Mouse (Mus musculus) lung, embryonic 15.5 days (tissue): ENCODE measurements at regions not wholly inside any gene's neighbourhood (a gene's known extent, or its start where the extent isn't known, plus 50 kb on each side); places are given as distances from the start of the nearest gene placed in this dataset.

ENCODE experiments used
- ATAC-seq: fragments of 200-750 bp; cut with Nextera tagmentation; 2 replicates; pipeline ENCODE4 v1.8.0; 2017; ENCODE audit warnings: moderate number of reproducible peaks, borderline replicate concordance; ENCODE audit not compliant: low FRiP score, low TSS enrichment; ENCODE audit errors: extremely low read depth
- H3K27ac ChIP-seq: fragments of 300-500 bp; sonication (generic); 2 replicates; pipeline ENCODE4 v1.5.1; 2015; ENCODE audit warnings: moderate library complexity, mild to moderate bottlenecking, inconsistent platforms
- H3K27me3 ChIP-seq: fragments of 300-500 bp; sonication (generic); 2 replicates; pipeline ENCODE4 v1.6.1; 2015; ENCODE audit warnings: inconsistent platforms
- H3K36me3 ChIP-seq: fragments of 300-500 bp; sonication (generic); 2 replicates; pipeline ENCODE4 v1.6.1; 2015; ENCODE audit warnings: inconsistent platforms
- H3K4me1 ChIP-seq: fragments of 300-500 bp; sonication (generic); 2 replicates; pipeline ENCODE4 v1.6.1; 2015; ENCODE audit warnings: inconsistent platforms
- H3K4me2 ChIP-seq: fragments of 300-500 bp; sonication (generic); 2 replicates; pipeline ENCODE4 v1.6.1; 2015; ENCODE audit warnings: inconsistent platforms, mild to moderate bottlenecking, moderate library complexity
- H3K4me3 ChIP-seq: fragments of 300-500 bp; sonication (generic); 2 replicates; pipeline ENCODE4 v1.5.1; 2015; ENCODE audit warnings: mild to moderate bottlenecking, inconsistent platforms
- H3K9ac ChIP-seq: fragments of 300-500 bp; sonication (generic); 2 replicates; pipeline ENCODE4 v1.6.1; 2015; ENCODE audit warnings: inconsistent platforms
- H3K9me3 ChIP-seq: fragments of 300-500 bp; sonication (generic); 2 replicates; pipeline ENCODE4 v1.6.1; 2016; ENCODE audit warnings: inconsistent platforms
- WGBS: fragments of 180-500 bp; shearing (Covaris S2); methylation state at CpG from one replicate; pipeline ENCODE4 v1.1.7; 2015; 5-methylcytosine and 5-hydroxymethylcytosine counted together

- no peak overlapping the region for H3K27ac ChIP-seq
- no peaks in the 10 kb centered on the region for H3K27me3 ChIP-seq
- WGBS = 84% methylated on average over 3 of the region's 3 CpGs
- H3K4me3 ChIP-seq = no peak overlapping the region
- H3K4me1 ChIP-seq = no peaks in the 10 kb centered on the region
- H3K4me2 ChIP-seq = no peak overlapping the region
- no peak overlapping the region for H3K9ac ChIP-seq
- H3K36me3 ChIP-seq = no peaks in the 10 kb centered on the region
- no peaks in the 10 kb centered on the region for H3K9me3 ChIP-seq
- ATAC-seq = no peak
Observed at GRCm38 (mm10) chr5:43071541-43071940, 161.4 kb upstream of the Cpeb2 start.

- H3K4me3 ChIP-seq = no peak overlapping the region
- H3K9me3 ChIP-seq = no peaks in the 10 kb centered on the region
- H3K27me3 ChIP-seq = no peaks in the 10 kb centered on the region
- ATAC-seq = no peak
- H3K9ac ChIP-seq = no peak overlapping the region
- H3K27ac ChIP-seq = no peak overlapping the region
- no peak overlapping the region for H3K4me2 ChIP-seq
- no peaks in the 10 kb centered on the region for H3K4me1 ChIP-seq
- H3K36me3 ChIP-seq = no peaks in the 10 kb centered on the region
- WGBS = 79% methylated on average over 2 of the region's 2 CpGs
Observed at GRCm38 (mm10) chr5:43072340-43072739, 160.6 kb upstream of the Cpeb2 start.

- H3K4me2 ChIP-seq = no peak overlapping the region
- H3K4me3 ChIP-seq = no peak overlapping the region
- WGBS = 68% methylated on average over 3 of the region's 3 CpGs
- ATAC-seq = no peak
- no peak overlapping the region for H3K9ac ChIP-seq
- H3K36me3 ChIP-seq = no peaks in the 10 kb centered on the region
- H3K27ac ChIP-seq = no peak overlapping the region
- H3K4me1 ChIP-seq = no peaks in the 10 kb centered on the region
- H3K9me3 ChIP-seq = no peaks in the 10 kb centered on the region
- H3K27me3 ChIP-seq = no peaks in the 10 kb centered on the region
Observed at GRCm38 (mm10) chr5:43074536-43074935, 158.4 kb upstream of the Cpeb2 start.

- no peaks in the 10 kb centered on the region for H3K9me3 ChIP-seq
- no peak overlapping the region for H3K27ac ChIP-seq
- H3K27me3 ChIP-seq = no peaks in the 10 kb centered on the region
- no peak overlapping the region for H3K4me3 ChIP-seq
- no peaks in the 10 kb centered on the region for H3K4me1 ChIP-seq
- no peak overlapping the region for H3K4me2 ChIP-seq
- no peak overlapping the region for H3K9ac ChIP-seq
- ATAC-seq = no peak
- 84% methylated on average over 1 of the region's 1 CpGs for WGBS
- no peaks in the 10 kb centered on the region for H3K36me3 ChIP-seq
Observed at GRCm38 (mm10) chr5:43080252-43080651, 152.7 kb upstream of the Cpeb2 start.

GRCm38 (mm10) chr5:43081561-43082534 is 151.1 kb upstream of the Cpeb2 start:
- Histone ChIP-seq H3K4me1 (no peaks in the 10 kb centered on the region), H3K4me2 (no peak overlapping the region), H3K27ac (no peak overlapping the region), H3K27me3 (no peaks in the 10 kb centered on the region), H3K9me3 (no peaks in the 10 kb centered on the region), H3K9ac (no peak overlapping the region), H3K4me3 (no peak overlapping the region), H3K36me3 (no peaks in the 10 kb centered on the region)
- 36% methylated on average over 11 of the region's 11 CpGs for WGBS
- no peak for ATAC-seq

- Histone ChIP-seq H3K9ac (no peak overlapping the region), H3K4me1 (no peaks in the 10 kb centered on the region), H3K36me3 (no peaks in the 10 kb centered on the region), H3K27me3 (no peaks in the 10 kb centered on the region), H3K27ac (no peak overlapping the region), H3K4me2 (no peak overlapping the region), H3K4me3 (no peak overlapping the region), H3K9me3 (no peaks in the 10 kb centered on the region)
- no peak for ATAC-seq
- 73% methylated on average over 2 of the region's 2 CpGs for WGBS
Observed at GRCm38 (mm10) chr5:43087077-43087476, 145.9 kb upstream of the Cpeb2 start.

GRCm38 (mm10) chr5:43087907-43088387 is 145.0 kb upstream of the Cpeb2 start:
- no peak for ATAC-seq
- H3K36me3 ChIP-seq = no peaks in the 10 kb centered on the region
- H3K4me1 ChIP-seq = no peaks in the 10 kb centered on the region
- no peaks in the 10 kb centered on the region for H3K9me3 ChIP-seq
- no peaks in the 10 kb centered on the region for H3K27me3 ChIP-seq
- no peak overlapping the region for H3K27ac ChIP-seq
- H3K4me3 ChIP-seq = no peak overlapping the region
- H3K9ac ChIP-seq = no peak overlapping the region
- 58% methylated on average over 8 of the region's 8 CpGs for WGBS
- H3K4me2 ChIP-seq = no peak overlapping the region

- ATAC-seq = no peak
- H3K27me3 ChIP-seq = no peaks in the 10 kb centered on the region
- 71% methylated on average over 12 of the region's 12 CpGs for WGBS
- no peak overlapping the region for H3K4me2 ChIP-seq
- H3K9me3 ChIP-seq = no peaks in the 10 kb centered on the region
- no peak overlapping the region for H3K4me3 ChIP-seq
- no peaks in the 10 kb centered on the region for H3K36me3 ChIP-seq
- H3K4me1 ChIP-seq = no peaks in the 10 kb centered on the region
- no peak overlapping the region for H3K9ac ChIP-seq
- H3K27ac ChIP-seq = no peak overlapping the region
Observed at GRCm38 (mm10) chr5:43088650-43089397, 144.1 kb upstream of the Cpeb2 start.

GRCm38 (mm10) chr5:43089475-43089874 is 143.5 kb upstream of the Cpeb2 start:
- H3K9ac ChIP-seq = no peak overlapping the region
- no peak overlapping the region for H3K27ac ChIP-seq
- H3K9me3 ChIP-seq = no peaks in the 10 kb centered on the region
- no peak for ATAC-seq
- WGBS = 63% methylated on average over 2 of the region's 2 CpGs
- no peak overlapping the region for H3K4me2 ChIP-seq
- H3K4me3 ChIP-seq = no peak overlapping the region
- peaks cover 6% of the 10 kb centered on the region; the same call in 1 of the 2 replicates for H3K4me1 ChIP-seq
- no peaks in the 10 kb centered on the region for H3K27me3 ChIP-seq
- no peaks in the 10 kb centered on the region for H3K36me3 ChIP-seq

GRCm38 (mm10) chr5:43089941-43090340 is 143.0 kb upstream of the Cpeb2 start:
- WGBS = 83% methylated on average over 1 of the region's 1 CpGs
- no peak for ATAC-seq

GRCm38 (mm10) chr5:43093647-43094326 is 139.2 kb upstream of the Cpeb2 start:
- no peaks in the 10 kb centered on the region for H3K9me3 ChIP-seq
- H3K4me2 ChIP-seq = no peak overlapping the region
- H3K27ac ChIP-seq = no peak overlapping the region
- no peak overlapping the region for H3K4me3 ChIP-seq
- H3K27me3 ChIP-seq = no peaks in the 10 kb centered on the region
- no peak for ATAC-seq
- no peak overlapping the region for H3K9ac ChIP-seq
- H3K36me3 ChIP-seq = no peaks in the 10 kb centered on the region
- H3K4me1 ChIP-seq = peaks cover 9% of the 10 kb centered on the region; the same call in 1 of the 2 replicates
- 69% methylated on average over 5 of the region's 5 CpGs for WGBS

More at GRCm38 (mm10) chr5:43089941-43090340, 143.0 kb upstream of the Cpeb2 start:
- no peak overlapping the region for H3K4me3 ChIP-seq
- H3K4me1 ChIP-seq = peaks cover 9% of the 10 kb centered on the region; the same call in 1 of the 2 replicates
- H3K9ac ChIP-seq = no peak overlapping the region
- H3K27ac ChIP-seq = no peak overlapping the region
- H3K27me3 ChIP-seq = no peaks in the 10 kb centered on the region
- no peak overlapping the region for H3K4me2 ChIP-seq
- no peaks in the 10 kb centered on the region for H3K9me3 ChIP-seq
- H3K36me3 ChIP-seq = no peaks in the 10 kb centered on the region
